In genomic region chr7:142576472-142577326, GRCm38 (mm10) we compare ENCODE assay signal across 12 mouse cellular contexts. TPM values are rescaled to one million over a fixed set of nuclear protein-coding genes. Genes with fewer than 3 reads are reported as not detected.
DNase-seq lines count a peak whose midpoint lies in the region; ATAC-seq and TF ChIP-seq lines count a peak whose summit lies in the region.
"Had no signal": no experiment of that assay in that cellular context is flagged by ENCODE, and none has a peak within 500 bp of the region (broad histone marks: within the 10 kb centered on the region; RNA-seq: fewer than 3 reads in every experiment).

No protein-coding gene starts in this region.

- TF ChIP-seq POLR2A in myocyte (IDR thresholded peaks at IDR 0.05; ENCODE audit: insufficient read length, low read depth): peak; percentile 67

- H3K4me3 ChIP-seq in kidney, embryonic 15.5 days (replicated peaks): peak overlapping the region; percentile 51
- peak overlapping the region; percentile 8 for H3K4me3 ChIP-seq in hindbrain, embryonic 13.5 days
- H3K4me3 ChIP-seq in myocyte: peak overlapping the region; percentile 65
- no peak overlapping the region for H3K4me3 ChIP-seq in layer of hippocampus, adult 2 months

- H3K79me2 ChIP-seq in myocyte (ENCODE audit: control insufficient read depth, insufficient read depth): no peaks in the 10 kb centered on the region

- no peak for TF ChIP-seq CTCF in layer of hippocampus, adult 2 months (conservative IDR thresholded peaks at IDR 0.05)

- peak overlapping the region; percentile 61 for H3K4me2 ChIP-seq in kidney, embryonic 15.5 days
- H3K4me2 ChIP-seq in hindbrain, embryonic 13.5 days: peak overlapping the region; percentile 19; the same call in 1 of the 2 replicates
- H3K4me2 ChIP-seq in myocyte (ENCODE audit: low read depth): peak overlapping the region; percentile 62

- H3K36me3 ChIP-seq in kidney, embryonic 15.5 days: no peaks in the 10 kb centered on the region
- H3K36me3 ChIP-seq in hindbrain, embryonic 13.5 days: no peaks in the 10 kb centered on the region
- no peaks in the 10 kb centered on the region for H3K36me3 ChIP-seq in myocyte (ENCODE audit: control insufficient read depth, insufficient read depth)

- ATAC-seq in kidney, embryonic 15.5 days (replicated peaks; ENCODE audit: low FRiP score): no peak
- ATAC-seq in hindbrain, embryonic 13.5 days (ENCODE audit: low FRiP score): no peak
- ATAC-seq: forebrain, embryonic 14.5 days had no signal

- H3ac ChIP-seq in myocyte (ENCODE audit: control insufficient read depth, insufficient read length): peak overlapping the region; percentile 10

- H3K4me1 ChIP-seq in kidney, embryonic 15.5 days: peaks cover 81% of the 10 kb centered on the region
- peaks cover 34% of the 10 kb centered on the region for H3K4me1 ChIP-seq in hindbrain, embryonic 13.5 days (replicated peaks)

- H3K9ac ChIP-seq in kidney, embryonic 15.5 days: peak overlapping the region; percentile 62
- H3K9ac ChIP-seq in hindbrain, embryonic 13.5 days: peak overlapping the region; percentile 29; the same call in 1 of the 2 replicates

- 53% methylated on average over 25 of the region's 25 CpGs for WGBS in kidney, embryonic 15.5 days
- 86% methylated on average over 25 of the region's 25 CpGs for WGBS in hindbrain, embryonic 13.5 days

- no peaks in the 10 kb centered on the region for H3K27me3 ChIP-seq in kidney, embryonic 15.5 days
- peaks cover 24% of the 10 kb centered on the region for H3K27me3 ChIP-seq in hindbrain, embryonic 13.5 days
- no peaks in the 10 kb centered on the region for H3K27me3 ChIP-seq in myocyte (ENCODE audit: control insufficient read depth, insufficient read depth, insufficient read length)

- peak; percentile 21 for DNase-seq in cerebellum, adult 8-10 months
- no peak for DNase-seq in cerebellum, postnatal 10 days
- DNase-seq in kidney, postnatal 4 days: no peak
- no peak for DNase-seq in layer of hippocampus, adult 2 months (ENCODE audit: low spot score in 2 of 2)
- DNase-seq in ovary, postnatal 10 days (ENCODE audit: low spot score): no peak
- DNase-seq: kidney, adult 9 months; retina, postnatal 1 day had no signal

- H3K27ac ChIP-seq in kidney, embryonic 15.5 days: peak overlapping the region; percentile 91
- peak overlapping the region; percentile 40; the same call in 1 of the 2 replicates for H3K27ac ChIP-seq in hindbrain, embryonic 13.5 days
- H3K27ac ChIP-seq in layer of hippocampus, adult 2 months: no peak overlapping the region
- H3K27ac ChIP-seq: macrophage had no signal

- H3K9me3 ChIP-seq in kidney, embryonic 15.5 days (replicated peaks): 0 out of 2 replicates have a peak, but pooled peaks cover 8% of the 10 kb centered on the region
- H3K9me3 ChIP-seq in hindbrain, embryonic 13.5 days: 0 out of 2 replicates have a peak, but pooled peaks cover 10% of the 10 kb centered on the region

TF ChIP-seq in myocyte, 11 proteins besides CTCF, POLR2A, EP300 and RAD21:
- peak in 2 of 3 experiments; percentile 14 to 54 for TF ChIP-seq MYOD1 (IDR thresholded peaks at IDR 0.05; ENCODE audit: control insufficient read depth in 1 of 3, insufficient read length in 2 of 3, low read depth in 2 of 3)
- TF ChIP-seq POLR2AphosphoS2 (IDR thresholded peaks at IDR 0.05; ENCODE audit: insufficient read length, low read depth): peak; percentile 88
- TF ChIP-seq CEBPB (IDR thresholded peaks at IDR 0.05; ENCODE audit: insufficient read depth, poor library complexity, severe bottlenecking): no peak

RNA-seq across cellular contexts. Expression of gene Mrpl23, which starts 44.2 kb away (rescaled TPM):
- 25.8 and 26.8 TPM in 2 replicates for polyA plus RNA-seq in kidney, embryonic 15.5 days (2015; fragmentation: Nextera tagmentation; extraction: Ambion mirVana)
- polyA plus RNA-seq in hindbrain, embryonic 13.5 days (2015; fragmentation: Nextera tagmentation; extraction: Ambion mirVana): 16.9 and 19.5 TPM in 2 replicates
- 73.3 TPM for polyA plus RNA-seq in myocyte (2012; fragmentation: generic; extraction: Trizol)
- total RNA-seq in layer of hippocampus, adult 2 months (2021): 1 to 10 TPM; 7.9 to 8.8 TPM
